Mouse (Mus musculus): ENCODE data around the gene Atf6.

DNA sequence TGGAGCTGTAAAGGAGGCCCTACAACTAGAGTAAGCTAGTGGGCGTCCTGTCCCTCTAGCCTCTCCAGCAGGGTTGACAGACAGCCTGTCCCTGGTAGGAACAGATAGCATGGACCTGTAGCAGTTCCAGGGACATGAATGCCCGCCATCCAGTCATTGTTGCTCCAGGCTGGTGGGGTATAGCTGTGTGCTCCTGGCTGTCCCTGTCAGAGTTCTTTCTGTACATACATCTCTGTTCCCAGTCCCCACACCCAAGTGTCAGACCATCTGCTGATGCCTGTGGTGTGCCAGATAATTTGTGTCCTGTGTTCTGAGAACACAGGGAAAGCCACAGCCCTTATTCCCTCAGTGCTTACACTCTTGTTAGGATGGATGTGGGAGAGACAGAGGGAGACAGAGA lies 187.9 kb downstream of the Atf6 start:
- TF ChIP-seq EP300 (IDR thresholded peaks at IDR 0.05; ENCODE audit: low read depth) (no peak), CTCF (IDR thresholded peaks at IDR 0.05; ENCODE audit: low read depth) (no peak)

Measured in heart, postnatal 0 days (tissue).